Mouse (Mus musculus) urinary bladder, postnatal 10 days (tissue): Measurements from ENCODE around the gene Sdr39u1.
A peak's percentile ranks its signal among the peaks of the same experiment; 100 is the strongest.

Source experiments
- DNase-seq: peaks from one replicate; pipeline ENCODE4 v3.0.0; 2022; ENCODE audit warnings: low spot score

The Sdr39u1 gene

GRCm38 (mm10) chr14:55884166-55884565 is 15.9 kb downstream of the Sdr39u1 start, which contains the start of gene Cbln3:
Gene Cbln3 (minus strand): TSS chr14:55884392.
- no peak for DNase-seq

DNA sequence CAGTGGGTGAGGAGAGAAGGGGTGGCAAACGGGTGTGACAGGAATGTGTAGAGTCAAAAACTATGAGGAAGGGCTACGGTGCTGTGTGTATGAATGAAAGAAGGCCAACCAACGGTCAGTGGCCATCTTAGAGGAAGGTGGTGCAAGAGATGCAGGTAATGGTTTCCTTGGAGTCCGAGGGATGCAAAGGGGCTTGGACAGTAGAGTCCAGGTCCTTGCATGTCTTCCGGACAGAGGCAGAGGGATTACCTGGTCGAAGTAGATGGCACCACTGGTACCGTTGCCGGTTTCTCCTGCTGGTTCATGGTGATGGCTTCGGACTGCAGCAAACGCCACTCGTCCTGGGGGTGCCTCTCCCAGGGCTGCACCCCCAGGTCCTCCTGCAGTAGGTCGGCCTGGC is 16.4 kb downstream of the Sdr39u1 start:
- DNase-seq: no peak

GRCm38 (mm10) chr14:55883149-55883661 is 16.9 kb downstream of the Sdr39u1 start:
- DNase-seq: no peak

DNA sequence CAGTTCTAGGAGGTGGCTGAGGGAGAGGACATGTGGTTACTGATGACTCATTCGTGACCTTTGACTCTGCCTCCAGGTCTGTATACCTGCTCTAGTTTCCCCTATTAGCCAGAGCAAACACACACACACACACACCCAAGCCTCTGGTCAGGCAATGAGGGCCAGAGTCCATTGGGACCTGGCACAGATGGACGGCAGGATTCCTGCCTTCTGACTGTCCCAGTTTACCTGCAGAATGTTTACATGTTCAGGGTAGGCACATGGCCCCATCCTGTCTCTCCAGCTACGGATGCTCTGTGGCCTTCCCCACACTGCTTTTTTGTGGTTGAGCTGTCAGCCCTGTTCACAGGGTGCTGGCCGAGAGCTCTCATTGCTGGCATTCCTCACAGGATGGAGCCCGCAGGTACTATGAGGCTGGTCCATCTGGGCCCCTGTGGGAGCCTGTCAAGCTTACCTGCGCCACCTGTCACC is 17.9 kb downstream of the Sdr39u1 start:
- DNase-seq: no peak

- DNase-seq: no peak
These were observed 19.1 kb downstream of the Sdr39u1 start for GRCm38 (mm10) chr14:55880982-55881381.

DNA sequence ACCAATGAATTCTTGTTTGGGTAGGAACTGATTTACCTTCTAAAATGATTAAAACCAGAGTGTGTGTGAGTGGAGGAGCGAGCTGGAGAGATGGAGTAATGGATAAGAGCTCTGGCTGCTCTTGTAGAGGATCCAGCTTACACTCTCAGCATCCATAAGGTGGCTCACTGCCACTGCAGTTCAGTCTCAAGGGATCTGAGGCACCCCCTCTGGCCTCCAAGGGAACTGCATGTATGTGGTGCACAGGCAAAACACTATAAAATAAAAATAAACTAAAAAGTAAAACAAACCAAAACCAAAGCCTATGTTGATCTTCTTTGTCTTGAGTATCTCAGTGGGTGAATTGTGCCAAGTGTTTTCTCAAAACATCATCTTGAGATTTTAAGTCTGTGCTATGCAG is 20.5 kb downstream of the Sdr39u1 start:
- DNase-seq: peak; percentile 36

DNA sequence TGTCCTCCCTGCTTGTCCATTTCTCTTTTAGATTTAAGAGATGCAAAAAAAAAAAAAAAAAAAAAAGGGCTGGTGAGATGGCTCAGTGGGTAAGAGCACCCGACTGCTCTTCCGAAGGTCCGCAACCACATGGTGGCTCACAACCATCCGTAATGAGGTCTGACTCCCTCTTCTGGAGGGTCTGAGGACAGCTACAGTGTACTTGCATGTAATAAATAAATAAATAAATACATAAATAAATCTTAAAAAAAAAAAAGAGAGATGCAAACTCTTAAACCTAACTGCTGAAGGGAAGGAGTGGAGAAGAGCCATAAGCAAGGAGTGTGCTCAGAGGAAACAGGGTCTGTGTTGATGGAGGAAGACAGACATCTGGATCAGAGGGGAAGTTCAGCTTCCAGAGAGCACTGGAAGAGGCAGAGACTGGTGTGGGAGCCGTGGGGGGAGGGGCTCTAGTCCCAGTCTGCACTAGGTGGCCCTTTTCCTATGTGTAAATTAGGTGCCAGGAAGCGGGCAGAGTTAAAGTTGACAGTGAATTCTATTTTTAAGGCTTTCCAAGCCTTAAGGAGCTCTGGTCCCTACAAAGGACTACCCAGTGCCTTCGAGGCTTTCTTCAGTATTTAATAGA is 21.7 kb downstream of the Sdr39u1 start:
- no peak for DNase-seq

- no peak for DNase-seq
These were observed 22.4 kb downstream of the Sdr39u1 start for GRCm38 (mm10) chr14:55877469-55878315.

GRCm38 (mm10) chr14:55873714-55874683 is 26.1 kb downstream of the Sdr39u1 start:
- no peak for DNase-seq

GRCm38 (mm10) chr14:55873242-55873713 is 26.8 kb downstream of the Sdr39u1 start:
- DNase-seq: no peak

- DNase-seq: no peak
These were observed 27.5 kb downstream of the Sdr39u1 start for GRCm38 (mm10) chr14:55872551-55872950.

- DNase-seq: no peak
These were observed 28.1 kb downstream of the Sdr39u1 start for GRCm38 (mm10) chr14:55872039-55872438.

DNA sequence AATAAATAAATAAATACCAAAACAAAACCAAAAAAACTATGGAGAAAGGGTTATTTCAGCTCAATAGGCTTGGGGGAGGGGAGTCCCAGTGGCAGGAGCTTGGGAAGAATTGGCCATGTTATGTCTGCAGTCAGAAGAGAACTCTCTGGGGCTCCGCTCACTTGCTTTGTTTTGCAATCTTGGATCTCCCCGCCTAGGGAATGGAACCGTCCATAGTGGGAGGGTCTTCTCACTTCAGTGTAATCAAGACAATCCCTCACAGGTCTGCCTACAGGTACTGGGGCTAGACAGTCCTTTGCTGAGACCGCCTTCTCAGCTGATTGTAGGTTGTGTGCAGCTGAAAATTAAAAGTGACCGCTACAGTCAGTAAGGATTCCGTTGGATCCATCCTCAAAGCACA is 30.6 kb downstream of the Sdr39u1 start:
- no peak for DNase-seq

DNA sequence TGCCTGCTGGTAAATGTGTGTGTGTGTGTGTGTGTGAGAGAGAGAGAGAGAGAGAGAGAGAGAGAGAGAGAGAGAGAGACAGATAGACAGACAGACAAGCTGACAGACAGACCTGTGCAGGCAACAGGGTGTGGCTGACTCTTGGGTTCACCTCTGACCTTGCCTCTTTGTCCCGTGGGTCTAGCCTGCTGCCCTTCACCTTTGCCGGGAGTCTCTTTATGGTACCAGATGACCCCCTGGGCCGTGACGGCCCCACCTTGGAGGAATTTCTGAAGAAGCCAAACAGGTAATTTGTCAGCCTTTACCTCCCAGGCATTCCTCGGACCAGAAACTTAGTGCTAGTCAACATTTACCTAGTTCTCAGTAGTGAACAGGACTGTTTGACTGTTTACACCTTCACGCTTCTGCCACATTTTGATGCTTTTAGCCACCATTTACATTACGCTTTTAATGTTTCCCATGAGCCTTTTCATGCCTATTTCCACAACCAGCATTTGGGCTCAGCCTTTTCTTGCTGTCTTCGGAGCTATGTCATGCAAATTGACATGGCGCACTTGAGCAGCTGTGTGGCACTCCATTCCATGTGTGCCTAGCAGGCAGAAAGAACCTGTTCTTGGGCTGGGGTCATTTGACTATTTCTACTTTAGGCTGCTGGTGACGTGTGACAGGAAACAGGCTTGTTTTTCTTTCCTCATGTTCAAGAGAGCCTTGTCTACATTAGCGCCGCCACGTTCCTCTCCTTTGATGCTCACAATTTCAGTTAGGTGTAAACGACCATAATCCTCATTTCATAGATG is 31.7 kb downstream of the Sdr39u1 start:
- DNase-seq: no peak

- no peak for DNase-seq
These were observed 33.1 kb downstream of the Sdr39u1 start for GRCm38 (mm10) chr14:55866962-55867361.

GRCm38 (mm10) chr14:55863773-55864172 is 36.3 kb downstream of the Sdr39u1 start:
- DNase-seq: no peak

DNA sequence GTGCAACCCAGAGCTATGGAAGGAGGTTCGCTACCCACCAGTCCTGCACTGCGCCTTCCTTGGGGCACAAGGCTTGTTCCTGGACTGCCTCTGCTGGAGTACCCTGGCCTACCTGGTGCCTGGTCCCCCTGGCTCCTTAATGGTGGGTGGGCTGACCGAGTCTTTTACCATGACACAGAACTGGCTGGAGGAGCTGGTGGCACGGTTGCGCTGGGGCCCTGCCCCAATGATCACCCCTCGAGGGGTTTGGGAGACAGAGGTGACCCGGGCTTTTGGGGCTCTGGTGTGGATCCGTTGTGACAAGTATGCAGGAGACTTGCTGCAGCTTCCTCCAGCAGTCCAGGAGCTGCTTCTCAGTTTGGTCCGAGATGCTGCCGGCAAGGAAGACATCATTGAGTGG is 37.1 kb downstream of the Sdr39u1 start:
- DNase-seq: no peak

GRCm38 (mm10) chr14:55862186-55862585 is 37.9 kb downstream of the Sdr39u1 start:
- DNase-seq: no peak

GRCm38 (mm10) chr14:55857588-55857987 is 42.5 kb downstream of the Sdr39u1 start:
- DNase-seq: no peak

DNA sequence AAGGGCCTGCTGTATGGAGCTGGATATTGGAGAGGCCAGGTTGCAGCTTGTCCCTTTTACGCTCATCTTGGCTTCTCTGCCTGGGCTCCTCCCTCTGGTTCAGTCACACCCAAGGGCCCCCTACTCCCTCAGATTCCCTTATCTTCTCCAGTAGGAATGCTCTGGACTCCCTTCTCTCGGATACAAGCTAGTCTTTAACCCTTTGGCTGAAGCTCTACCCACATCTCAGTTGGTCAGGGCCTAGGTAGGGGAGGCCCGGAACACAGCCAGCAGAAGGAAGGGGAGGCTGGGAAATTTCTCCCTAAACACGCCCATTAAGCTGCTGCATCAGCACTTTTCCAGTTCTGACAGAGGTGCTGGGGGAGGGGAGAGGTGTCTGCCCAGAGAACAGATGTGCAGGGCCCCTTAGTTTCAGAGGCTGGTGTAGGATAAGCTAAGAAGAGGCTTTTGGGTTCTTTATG is 45.0 kb downstream of the Sdr39u1 start:
- DNase-seq: no peak
